Mouse (Mus musculus): ENCODE data around the gene Fbxw4. TPM values are rescaled to one million over a fixed set of nuclear protein-coding genes. Genes with fewer than 3 reads are reported as not detected.

The Fbxw4 gene
- polyA plus RNA-seq (2016; fragmentation: Nextera tagmentation; extraction: Ambion mirVana), result 3.9 and 5.3 TPM in 2 replicates

DNA sequence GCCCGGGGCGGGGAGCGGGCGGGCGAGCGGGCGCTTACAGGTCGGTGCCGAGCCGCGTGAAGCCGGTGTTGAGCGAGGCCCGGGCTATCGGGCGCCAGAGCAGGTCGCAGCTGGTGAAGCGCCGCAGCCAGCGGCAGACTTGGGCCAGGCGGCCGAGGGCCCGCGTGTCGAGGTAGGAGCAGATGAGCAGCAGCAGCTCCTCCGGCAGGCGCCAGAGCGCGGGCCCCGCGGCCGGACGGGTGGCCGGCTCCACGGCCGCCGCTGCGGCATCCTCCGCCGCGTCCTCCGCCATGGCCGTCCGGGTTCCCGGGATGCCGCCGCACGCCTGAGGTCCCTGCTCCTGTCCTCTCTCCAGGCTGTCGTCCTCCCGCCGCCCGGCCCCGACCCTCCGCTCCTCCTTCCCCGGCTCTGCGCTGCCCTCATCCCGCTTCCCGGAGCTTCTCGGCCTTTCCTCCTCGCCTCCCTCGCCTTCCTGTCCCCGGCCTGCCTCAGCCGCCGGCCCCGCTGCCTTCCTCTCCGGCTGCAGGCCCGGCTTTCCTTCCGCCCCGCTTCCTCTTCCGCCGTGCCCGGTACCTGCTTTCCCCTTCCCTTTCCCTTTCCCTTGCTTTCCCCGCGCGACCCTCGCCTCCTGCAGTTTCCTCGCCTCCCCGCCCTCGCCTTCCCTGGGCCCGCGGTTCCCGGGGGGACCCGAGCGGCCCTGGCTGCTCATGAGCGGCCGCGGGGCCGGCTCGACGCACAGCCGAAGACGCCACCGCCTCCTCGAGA, at the start of gene Fbxw4:
Gene Fbxw4, minus strand, starts transcription at position 575 of the 765 bp plus-strand sequence.
- H3K4me1 ChIP-seq, result peaks cover 41% of the 10 kb centered on the region
- peak within 1 kb of the TSS; percentile 88 for H3K4me3 ChIP-seq
- under 1% methylated on average over 87 of the region's 94 CpGs for WGBS
- peak; percentile 84 for DNase-seq (ENCODE audit: low spot score)
- peak within 1 kb of the TSS; percentile 99 for H3K27ac ChIP-seq
- H3K27me3 ChIP-seq (ENCODE audit: low read depth, poor library complexity, severe bottlenecking), result no peaks in the 10 kb centered on the region
- no peaks in the 10 kb centered on the region for H3K36me3 ChIP-seq
- H3K9me3 ChIP-seq (replicated peaks), result no peaks in the 10 kb centered on the region

DNA sequence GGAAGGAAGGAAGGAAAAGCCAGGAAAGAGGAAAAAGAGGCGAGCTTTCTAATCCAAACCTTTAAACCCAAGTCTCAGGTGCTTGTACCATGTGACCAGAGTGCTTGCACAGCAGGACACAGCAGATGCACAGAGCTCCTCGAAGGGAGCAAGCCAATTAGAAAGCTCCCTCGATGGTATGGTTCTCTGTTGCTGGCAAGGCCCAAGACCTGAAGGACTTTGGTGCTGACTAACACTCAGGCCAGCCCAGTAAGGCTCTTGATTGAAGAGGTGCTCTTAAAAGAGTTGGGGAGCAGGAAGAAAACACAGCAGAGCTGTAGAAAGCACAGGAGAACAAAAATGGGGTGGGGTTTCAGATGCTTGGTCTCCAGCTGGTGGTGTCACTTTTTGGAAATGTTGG, 48.6 kb upstream of the Fbxw4 start:
- Histone ChIP-seq H3K36me3 (no peaks in the 10 kb centered on the region), H3K4me1 (peaks cover 4% of the 10 kb centered on the region; the same call in 1 of the 2 replicates), H3K27ac (no peak overlapping the region), H3K4me3 (no peak overlapping the region), H3K27me3 (ENCODE audit: low read depth, poor library complexity, severe bottlenecking) (0 out of 2 replicates have a peak, but pooled peaks cover 5% of the 10 kb centered on the region), H3K9me3 (replicated peaks) (no peaks in the 10 kb centered on the region)
- WGBS, result 75% methylated on average over 3 of the region's 3 CpGs
- DNase-seq (ENCODE audit: low spot score), result no peak

DNA sequence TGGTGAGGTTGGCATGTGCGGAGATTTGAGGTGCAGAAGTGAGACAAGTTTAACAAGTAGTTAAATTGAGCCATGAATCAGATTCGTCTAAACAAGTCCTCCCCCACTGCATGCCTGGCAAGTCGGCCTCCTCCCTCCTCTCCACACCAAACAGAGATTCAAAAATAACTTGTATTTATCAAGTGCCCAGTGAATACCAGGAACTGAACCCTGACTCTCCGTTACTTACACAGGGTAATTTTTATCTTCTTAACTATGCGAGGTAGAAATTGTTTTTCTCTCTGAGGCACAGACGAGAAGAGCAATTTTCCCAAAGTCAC, 36.1 kb upstream of the Fbxw4 start:
- H3K27me3 ChIP-seq (ENCODE audit: low read depth, poor library complexity, severe bottlenecking), result peaks cover 6% of the 10 kb centered on the region; the same call in 1 of the 2 replicates
- H3K36me3 ChIP-seq, result no peaks in the 10 kb centered on the region
- peaks cover 13% of the 10 kb centered on the region for H3K4me1 ChIP-seq
- no peaks in the 10 kb centered on the region for H3K9me3 ChIP-seq (replicated peaks)
- WGBS, result 62% methylated on average over 6 of the region's 6 CpGs
- no peak overlapping the region for H3K4me3 ChIP-seq
- H3K27ac ChIP-seq, result no peak overlapping the region
- DNase-seq (ENCODE audit: low spot score), result no peak

DNA sequence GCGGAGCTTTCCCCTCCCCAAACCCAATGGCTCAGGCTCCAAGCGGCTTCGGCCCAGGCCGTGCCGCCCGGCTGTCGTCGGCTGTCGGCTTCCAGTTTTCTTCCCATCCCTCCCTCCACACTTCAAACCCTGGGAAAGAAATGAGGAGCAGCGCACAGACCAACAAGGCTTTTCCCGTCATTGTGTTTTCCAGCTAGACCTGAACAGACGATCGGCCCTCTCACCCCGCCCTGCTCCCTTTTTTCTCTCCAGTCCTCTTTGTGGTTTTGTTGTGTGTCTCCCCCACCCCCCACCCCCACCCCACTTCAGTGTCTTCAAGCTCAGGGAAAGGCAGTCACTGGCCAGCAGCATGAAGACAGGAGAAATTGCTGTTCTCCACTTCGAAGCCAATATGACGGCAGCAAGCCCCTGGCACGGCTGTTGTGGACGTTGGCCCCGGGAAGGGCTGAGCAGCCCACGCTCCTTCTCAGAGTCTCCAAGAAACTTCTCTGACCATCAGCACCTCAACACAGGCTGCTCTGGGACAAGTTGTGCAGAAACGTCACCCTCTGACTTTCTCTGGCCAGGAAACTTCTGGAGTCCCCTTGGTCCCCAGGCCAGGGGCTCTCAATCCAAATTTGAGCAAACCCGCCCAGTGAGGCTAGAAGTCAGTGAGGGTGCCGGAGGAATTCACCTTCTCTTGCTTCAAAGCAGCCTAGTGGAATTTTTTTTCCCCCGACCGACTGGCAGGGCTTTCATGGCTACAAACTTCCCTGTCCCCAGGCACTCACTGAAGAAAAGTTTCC, 35.6 kb upstream of the Fbxw4 start:
- WGBS, result 49% methylated on average over 25 of the region's 25 CpGs
- Histone ChIP-seq H3K27ac (no peak overlapping the region), H3K27me3 (ENCODE audit: low read depth, poor library complexity, severe bottlenecking) (peaks cover 6% of the 10 kb centered on the region; the same call in 1 of the 2 replicates), H3K36me3 (no peaks in the 10 kb centered on the region), H3K4me3 (no peak overlapping the region), H3K4me1 (peaks cover 19% of the 10 kb centered on the region), H3K9me3 (replicated peaks) (no peaks in the 10 kb centered on the region)
- no peak for DNase-seq (ENCODE audit: low spot score)

DNA sequence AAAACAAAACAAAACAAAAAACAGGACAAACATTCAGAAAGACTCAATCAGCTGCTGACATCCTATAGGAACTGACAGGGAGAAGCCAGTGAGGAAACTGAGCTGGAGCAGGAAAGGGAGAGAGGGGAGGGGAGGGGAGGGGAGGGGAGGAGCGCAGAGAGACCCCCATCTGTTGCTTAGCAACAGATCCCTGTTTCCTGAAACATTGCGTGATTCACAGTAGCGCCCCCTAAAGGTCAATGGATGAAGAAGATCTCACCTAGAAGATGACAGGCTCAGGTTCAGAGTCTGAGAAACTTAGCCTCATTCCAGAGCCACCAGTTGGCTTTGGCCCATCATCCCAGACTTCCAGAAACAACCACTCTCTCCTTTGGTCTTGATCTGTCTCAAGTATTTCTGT, 33.9 kb upstream of the Fbxw4 start:
- WGBS, result 56% methylated on average over 3 of the region's 3 CpGs
- H3K4me3 ChIP-seq, result no peak overlapping the region
- DNase-seq (ENCODE audit: low spot score), result no peak
- H3K36me3 ChIP-seq, result no peaks in the 10 kb centered on the region
- no peaks in the 10 kb centered on the region for H3K9me3 ChIP-seq (replicated peaks)
- H3K27ac ChIP-seq, result no peak overlapping the region
- peaks cover 26% of the 10 kb centered on the region for H3K4me1 ChIP-seq
- peaks cover 6% of the 10 kb centered on the region; the same call in 1 of the 2 replicates for H3K27me3 ChIP-seq (ENCODE audit: low read depth, poor library complexity, severe bottlenecking)

DNA sequence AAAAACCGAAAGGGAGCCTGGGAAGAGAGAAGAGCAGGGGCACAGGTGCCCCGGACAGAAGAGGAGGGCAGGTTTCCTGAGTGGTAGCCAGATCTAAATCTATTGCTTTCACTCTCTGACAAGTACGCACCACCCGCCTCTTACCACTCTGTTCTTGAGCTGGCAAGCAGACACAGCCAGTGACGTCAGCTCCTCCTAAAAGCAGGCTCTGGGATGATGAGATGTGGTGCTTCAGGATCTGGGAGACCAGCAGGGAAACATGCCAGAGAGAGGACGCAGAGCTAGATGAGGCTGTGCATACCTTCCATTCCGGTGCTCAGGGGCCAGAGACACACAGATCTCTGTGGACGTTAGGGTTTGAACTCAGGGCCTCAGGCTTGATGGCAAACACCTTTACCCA, 32.1 kb upstream of the Fbxw4 start:
- no peak for DNase-seq (ENCODE audit: low spot score)
- Histone ChIP-seq H3K9me3 (replicated peaks) (no peaks in the 10 kb centered on the region), H3K4me1 (peaks cover 26% of the 10 kb centered on the region), H3K4me3 (no peak overlapping the region), H3K27ac (no peak overlapping the region), H3K27me3 (ENCODE audit: low read depth, poor library complexity, severe bottlenecking) (peaks cover 6% of the 10 kb centered on the region; the same call in 1 of the 2 replicates), H3K36me3 (no peaks in the 10 kb centered on the region)
- 95% methylated on average over 8 of the region's 8 CpGs for WGBS

DNA sequence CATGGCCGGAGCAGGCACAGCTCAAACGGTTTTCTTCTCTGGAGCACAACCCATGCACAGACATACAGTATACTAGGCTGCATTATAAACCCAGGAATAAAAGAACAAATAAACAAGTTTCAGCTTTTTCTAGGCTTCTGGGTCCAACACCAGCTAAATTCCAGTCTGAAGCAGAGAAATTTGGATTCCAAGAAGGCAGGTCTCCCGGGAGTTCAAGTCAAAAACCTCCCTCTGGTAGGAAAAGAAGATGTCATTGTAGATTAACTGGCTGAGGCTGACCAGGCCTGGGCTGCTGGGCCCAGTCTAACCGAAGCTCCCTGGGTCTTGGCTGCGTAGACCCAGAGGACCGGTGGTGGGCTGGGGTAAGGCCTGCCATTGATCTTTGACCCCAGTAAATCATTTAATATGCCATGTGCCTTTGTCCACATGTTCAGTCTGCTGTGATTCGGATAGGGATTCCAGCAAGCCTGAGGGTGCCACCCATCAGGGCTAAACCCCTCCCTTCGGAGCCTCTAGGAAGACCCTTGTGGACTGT, 31.0 kb upstream of the Fbxw4 start:
- Histone ChIP-seq H3K4me1 (peaks cover 23% of the 10 kb centered on the region), H3K27ac (peak overlapping the region; percentile 36; the same call in 1 of the 2 replicates), H3K4me3 (no peak overlapping the region), H3K36me3 (no peaks in the 10 kb centered on the region), H3K27me3 (ENCODE audit: low read depth, poor library complexity, severe bottlenecking) (peaks cover 13% of the 10 kb centered on the region; the same call in 1 of the 2 replicates), H3K9me3 (replicated peaks) (no peaks in the 10 kb centered on the region)
- 42% methylated on average over 8 of the region's 8 CpGs for WGBS
- no peak for DNase-seq (ENCODE audit: low spot score)

DNA sequence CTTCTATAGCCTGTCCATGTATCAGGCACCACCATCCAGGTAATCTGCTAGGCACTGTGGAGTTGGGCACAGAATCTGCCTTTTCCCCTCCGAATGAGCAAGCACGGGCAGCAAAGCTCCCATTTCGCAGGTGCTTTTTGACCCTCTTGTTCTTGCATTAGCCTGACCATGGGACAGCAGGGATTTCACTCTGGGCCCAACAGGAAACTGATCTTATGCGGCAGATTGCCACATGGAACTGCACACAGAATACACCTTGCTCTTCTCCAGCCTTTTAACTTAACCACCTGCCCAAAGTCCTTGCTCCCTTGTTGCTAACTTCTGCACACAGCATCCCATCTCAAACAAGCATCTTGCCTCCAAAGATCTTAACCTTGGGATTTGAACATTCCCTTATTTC, 26.9 kb upstream of the Fbxw4 start:
- peaks cover 13% of the 10 kb centered on the region; the same call in 1 of the 2 replicates for H3K27me3 ChIP-seq (ENCODE audit: low read depth, poor library complexity, severe bottlenecking)
- WGBS, result 81% methylated on average over 4 of the region's 4 CpGs
- H3K36me3 ChIP-seq, result no peaks in the 10 kb centered on the region
- no peak overlapping the region for H3K4me3 ChIP-seq
- DNase-seq (ENCODE audit: low spot score), result no peak
- no peak overlapping the region for H3K27ac ChIP-seq
- H3K9me3 ChIP-seq (replicated peaks), result no peaks in the 10 kb centered on the region
- H3K4me1 ChIP-seq, result peaks cover 15% of the 10 kb centered on the region

DNA sequence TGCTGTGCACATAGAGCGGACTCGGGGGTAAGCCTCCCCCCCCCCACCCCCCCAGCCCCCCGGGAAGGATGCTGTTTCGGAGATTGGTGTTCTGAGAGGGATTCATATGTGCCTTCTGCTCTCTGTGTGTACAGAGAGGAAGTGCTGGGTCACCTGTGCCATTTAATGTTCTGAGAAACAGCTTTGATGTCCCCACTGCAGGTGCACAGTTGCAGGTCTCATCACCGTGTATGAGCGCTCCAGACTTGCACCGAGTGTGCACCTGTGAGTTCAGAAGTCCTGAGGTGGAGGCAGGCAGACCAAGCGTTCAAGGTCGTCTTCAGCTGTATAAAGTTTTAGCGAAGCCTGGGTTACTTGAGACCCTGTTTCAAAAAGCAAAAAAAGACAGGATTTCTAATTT, 23.6 kb upstream of the Fbxw4 start:
- H3K36me3 ChIP-seq, result no peaks in the 10 kb centered on the region
- H3K4me1 ChIP-seq, result no peaks in the 10 kb centered on the region
- H3K27ac ChIP-seq, result no peak overlapping the region
- peaks cover 24% of the 10 kb centered on the region; the same call in 1 of the 2 replicates for H3K27me3 ChIP-seq (ENCODE audit: low read depth, poor library complexity, severe bottlenecking)
- H3K9me3 ChIP-seq (replicated peaks), result no peaks in the 10 kb centered on the region
- H3K4me3 ChIP-seq, result no peak overlapping the region
- DNase-seq (ENCODE audit: low spot score), result no peak
- WGBS, result 83% methylated on average over 10 of the region's 10 CpGs

DNA sequence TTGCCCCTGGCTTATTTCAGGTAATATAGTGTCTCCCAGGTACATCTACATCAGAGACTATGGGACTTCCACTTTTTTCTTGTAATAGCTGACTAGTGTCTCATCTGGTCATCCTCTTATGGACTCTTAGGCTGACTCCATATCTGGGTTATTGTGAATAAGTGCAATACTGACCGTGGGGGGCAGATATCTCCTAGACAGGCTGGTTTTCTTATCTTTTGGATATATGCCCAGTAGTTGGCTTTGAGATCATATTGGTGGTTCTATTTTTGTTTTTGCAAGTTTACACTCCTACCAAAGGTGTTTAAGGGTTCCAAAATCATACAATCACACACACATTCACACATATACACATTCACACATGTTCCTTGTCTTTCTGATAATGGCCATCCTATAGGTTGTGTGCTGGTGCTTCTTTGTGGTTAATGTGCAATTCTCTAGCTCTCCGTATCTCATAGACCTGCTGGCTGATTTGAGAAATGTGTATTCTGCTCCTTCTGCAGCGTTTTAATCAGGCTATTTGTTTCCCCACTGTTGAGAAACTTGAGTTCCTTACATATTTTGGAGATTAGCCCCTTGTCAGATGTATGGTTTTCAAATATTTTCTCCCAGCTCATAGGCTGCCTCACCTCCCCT, 20.5 kb upstream of the Fbxw4 start:
- peaks cover 43% of the 10 kb centered on the region for H3K27me3 ChIP-seq (ENCODE audit: low read depth, poor library complexity, severe bottlenecking)
- H3K36me3 ChIP-seq, result no peaks in the 10 kb centered on the region
- H3K9me3 ChIP-seq (replicated peaks), result no peaks in the 10 kb centered on the region
- DNase-seq (ENCODE audit: low spot score), result no peak
- no peak overlapping the region for H3K27ac ChIP-seq
- no peak overlapping the region for H3K4me3 ChIP-seq
- 79% methylated on average over 3 of the region's 3 CpGs for WGBS
- H3K4me1 ChIP-seq, result peaks cover 15% of the 10 kb centered on the region

DNA sequence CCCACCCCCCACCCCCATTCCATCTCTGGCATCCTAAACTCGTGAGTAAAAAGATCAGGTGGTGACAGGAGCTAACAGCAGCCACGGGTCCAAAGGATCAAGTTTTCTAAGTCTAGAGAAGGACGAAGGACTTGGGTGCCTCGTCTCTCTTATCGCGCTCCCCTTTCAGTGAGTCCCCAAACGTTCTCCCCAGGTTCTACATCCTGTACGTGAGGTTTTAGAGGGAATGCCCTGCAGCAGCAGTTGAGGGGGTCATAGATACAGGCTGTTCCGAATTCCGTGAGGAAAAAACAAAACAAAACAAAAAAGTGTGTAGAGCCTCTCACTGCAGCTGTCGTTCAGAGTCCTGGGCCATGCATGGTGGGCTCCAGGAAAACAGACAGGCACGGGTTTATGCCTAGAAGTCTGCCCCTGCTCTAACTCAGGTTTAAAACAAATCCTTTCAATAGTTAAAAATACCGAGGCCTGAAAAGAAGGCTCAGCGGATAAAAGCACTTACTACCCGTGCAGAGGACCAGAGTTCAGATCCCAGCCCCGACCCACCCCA, 16.7 kb upstream of the Fbxw4 start:
- Histone ChIP-seq H3K27me3 (ENCODE audit: low read depth, poor library complexity, severe bottlenecking) (peaks cover 60% of the 10 kb centered on the region), H3K27ac (peak overlapping the region; percentile 30; the same call in 1 of the 2 replicates), H3K4me1 (peaks cover 17% of the 10 kb centered on the region), H3K36me3 (no peaks in the 10 kb centered on the region), H3K9me3 (replicated peaks) (no peaks in the 10 kb centered on the region), H3K4me3 (peak overlapping the region; percentile 50)
- WGBS, result 8% methylated on average over 16 of the region's 16 CpGs
- DNase-seq (ENCODE audit: low spot score), result no peak
